8 mouse cellular contexts compared by ENCODE assay signal in genomic region chr17:75464983-75465634, GRCm38 (mm10). TPM values are rescaled to one million over a fixed set of nuclear protein-coding genes. Genes with fewer than 3 reads are reported as not detected.
DNase-seq lines count a peak whose midpoint lies in the region; ATAC-seq and TF ChIP-seq lines count a peak whose summit lies in the region.

No protein-coding gene starts in this region.

- peak; percentile 33 for DNase-seq in ZHBTc4 (ENCODE audit: low read depth, low spot score)
- DNase-seq in gastrocnemius, postnatal 10 days = peak; percentile 84
- DNase-seq in hindbrain, postnatal 0 days (ENCODE audit: low spot score) = peak; percentile 79
- peak; percentile 77 to 87 for DNase-seq in left cerebral cortex, adult 9 months (ENCODE audit: low spot score in 2 of 2)
- peak; percentile 66 for DNase-seq in right cerebral cortex, postnatal 25 days

- H3K4me3 ChIP-seq in cortical plate, adult 2 months (ENCODE audit: insufficient read depth, low read length) = peak overlapping the region; percentile 0; the same call in 1 of the 2 replicates
- peak overlapping the region; percentile 13; the same call in 1 of the 2 replicates for H3K4me3 ChIP-seq in hindbrain, postnatal 0 days (ENCODE audit: low read length)
- no peak overlapping the region; the same call in 1 of the 2 replicates for H3K4me3 ChIP-seq in macrophage (ENCODE audit: inconsistent target)

- no peak for TF ChIP-seq CTCF in cortical plate, adult 2 months (IDR thresholded peaks at IDR 0.05; ENCODE audit: extremely low read depth, insufficient read depth, low read length)
- no peak for TF ChIP-seq CTCF in hindbrain, postnatal 0 days (IDR thresholded peaks at IDR 0.05; ENCODE audit: low read depth)

- H3K79me2 ChIP-seq in macrophage (ENCODE audit: inconsistent target) = peaks cover 40% of the 10 kb centered on the region

- peak overlapping the region; percentile 52 for H3K4me2 ChIP-seq in hindbrain, postnatal 0 days (ENCODE audit: low read depth, low read length)

- H3K27me3 ChIP-seq in hindbrain, postnatal 0 days (ENCODE audit: insufficient read depth, low read length) = no peaks in the 10 kb centered on the region

- H3K9me3 ChIP-seq in hindbrain, postnatal 0 days (ENCODE audit: low read length) = no peaks in the 10 kb centered on the region

- peak; percentile 87 for ATAC-seq in hindbrain, postnatal 0 days
- ATAC-seq in activated CD4-positive, CD25-positive, alpha-beta regulatory T cell, adult 4 months = no peak

- TF ChIP-seq POLR2A in cortical plate, adult 2 months (IDR thresholded peaks at IDR 0.05; ENCODE audit: extremely low read depth, insufficient read depth, low read length) = 0 out of 2 replicates have a peak, but pooled peaks have one; percentile 19

- H3K9ac ChIP-seq in hindbrain, postnatal 0 days (replicated peaks; ENCODE audit: low read length) = 0 out of 2 replicates have a peak overlapping the region, but pooled peaks have one; percentile 17

- H3K27ac ChIP-seq in cortical plate, adult 2 months (ENCODE audit: insufficient read depth, low read length) = peak overlapping the region; percentile 13
- H3K27ac ChIP-seq in hindbrain, postnatal 0 days = peak overlapping the region; percentile 15; the same call in 1 of the 2 replicates
- peak overlapping the region; percentile 74 for H3K27ac ChIP-seq in macrophage

- no peaks in the 10 kb centered on the region for H3K36me3 ChIP-seq in hindbrain, postnatal 0 days (ENCODE audit: insufficient read depth, low read length)
- no peaks in the 10 kb centered on the region for H3K36me3 ChIP-seq in macrophage (ENCODE audit: inconsistent target)

- H3K4me1 ChIP-seq in cortical plate, adult 2 months (ENCODE audit: control insufficient read depth, insufficient read depth, low read length) = peaks cover 7% of the 10 kb centered on the region
- H3K4me1 ChIP-seq in hindbrain, postnatal 0 days (ENCODE audit: insufficient read depth, low read length) = no peaks in the 10 kb centered on the region

- WGBS in hindbrain, postnatal 0 days = 10% methylated on average over 15 of the region's 15 CpGs
- WGBS in macrophage (ENCODE audit: missing documents) = 18% methylated on average over 15 of the region's 15 CpGs

RNA-seq across cellular contexts. Expression of gene Rasgrp3, which starts 29.4 kb away (rescaled TPM):
- 11.1 and 12.7 TPM in 2 replicates for polyA plus RNA-seq in cortical plate, adult 2 months (2012; rRNA removed)
- total RNA-seq in gastrocnemius, postnatal 10 days (2021) = 10 to 100 TPM; 38.2 to 39.7 TPM
- 2.1 and 3.3 TPM in 2 replicates for total RNA-seq in hindbrain, postnatal 0 days (2014; rRNA removed)
- 5.1 and 5.9 TPM in 2 replicates for polyA plus RNA-seq in hindbrain, postnatal 0 days (2015; fragmentation: Nextera tagmentation; extraction: Ambion mirVana)
- total RNA-seq in macrophage (2018; cell fraction: chromatin; rRNA removed) = 10 to 100 TPM in 10 of 26 experiments, 1 to 10 TPM in 13, under 1 TPM in 3; 0.28 to 56.1 (median 3.7) TPM
- 10 to 100 TPM in 11 of 26 experiments, 1 to 10 TPM in 14, under 1 TPM in 1; 0.82 to 22.1 (median 5.2) TPM for total RNA-seq in macrophage (2018; cell fraction: cytosol; rRNA removed)
- total RNA-seq in macrophage (2018; cell fraction: nucleus; rRNA removed) = 10 to 100 TPM in 8 of 26 experiments, 1 to 10 TPM in 15, under 1 TPM in 3; 0.52 to 32.4 (median 6.2) TPM
- polyA plus RNA-seq in macrophage (2018) = 7.1 to 11.4 TPM (median 9.7 TPM) in 3 replicates
- polyA plus RNA-seq in activated CD4-positive, CD25-positive, alpha-beta regulatory T cell, adult 4 months (2017; shearing (Covaris generic)) = 1 to 10 TPM in 1 of 2 experiments, under 1 TPM in 1; 0.25 to 3.0 TPM

Comparison
In these comparisons a context has a peak if more than half of its experiments do, and no peak if none do; other contexts are left out.
1. DNase-seq: peak in every context shown above with its lines; median percentile 84 in gastrocnemius, postnatal 10 days; 82 in left cerebral cortex, adult 9 months; 79 in hindbrain, postnatal 0 days; 66 in right cerebral cortex, postnatal 25 days; 33 in ZHBTc4.
2. H3K27ac ChIP-seq: peak in every context shown above with its lines; median percentile 74 in macrophage; 15 in hindbrain, postnatal 0 days; 13 in cortical plate, adult 2 months.